Mouse (Mus musculus): ENCODE measurements around the gene 4921517D22Rik. TPM values are rescaled to one million over a fixed set of nuclear protein-coding genes. Genes with fewer than 3 reads are reported as not detected.

4921517D22Rik gene
- polyA plus RNA-seq, 1 experiment, result not detected

- no peak overlapping the region for H3K27ac ChIP-seq (replicated peaks; ENCODE audit: low read depth, low read length)
- no peak overlapping the region for H3K4me3 ChIP-seq (ENCODE audit: insufficient read depth, low read depth, low read length)
- no peaks in the 10 kb centered on the region for H3K4me1 ChIP-seq (ENCODE audit: control insufficient read depth, insufficient read depth, insufficient read length, low read length)
Measured at GRCm38 (mm10) chr13:59657781-59658180, 36.1 kb downstream of the 4921517D22Rik start.

DNA sequence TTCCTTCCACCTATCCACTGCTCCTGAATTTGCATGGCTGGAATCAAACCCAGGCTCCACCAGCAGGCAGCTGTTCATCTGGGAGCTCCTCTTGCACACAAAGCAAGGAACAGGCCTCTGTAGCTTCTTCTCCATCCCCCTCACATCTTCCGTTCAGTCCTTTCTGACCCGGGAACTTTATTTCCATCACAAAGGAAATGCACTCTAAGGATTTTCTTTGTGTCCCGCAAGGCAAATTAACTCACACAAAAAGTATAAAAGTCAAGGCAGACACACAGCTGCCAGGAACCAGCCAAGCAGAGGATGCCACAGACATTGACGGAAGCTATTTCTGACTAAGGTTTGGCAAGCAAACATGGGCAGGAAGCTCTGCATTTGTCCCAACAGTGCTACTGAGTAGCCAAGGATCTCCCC is 36.9 kb downstream of the 4921517D22Rik start:
- H3K4me3 ChIP-seq (ENCODE audit: insufficient read depth, low read depth, low read length), result no peak overlapping the region
- no peak overlapping the region for H3K27ac ChIP-seq (replicated peaks; ENCODE audit: low read depth, low read length)
- H3K4me1 ChIP-seq (ENCODE audit: control insufficient read depth, insufficient read depth, insufficient read length, low read length), result no peaks in the 10 kb centered on the region

- Histone ChIP-seq H3K27ac (replicated peaks; ENCODE audit: low read depth, low read length) (no peak overlapping the region), H3K4me1 (ENCODE audit: control insufficient read depth, insufficient read depth, insufficient read length, low read length) (no peaks in the 10 kb centered on the region), H3K4me3 (ENCODE audit: insufficient read depth, low read depth, low read length) (no peak overlapping the region)
Measured at GRCm38 (mm10) chr13:59656316-59656832, 37.5 kb downstream of the 4921517D22Rik start.

- Histone ChIP-seq H3K4me3 (ENCODE audit: insufficient read depth, low read depth, low read length) (no peak overlapping the region), H3K4me1 (ENCODE audit: control insufficient read depth, insufficient read depth, insufficient read length, low read length) (no peaks in the 10 kb centered on the region), H3K27ac (replicated peaks; ENCODE audit: low read depth, low read length) (no peak overlapping the region)
Measured at GRCm38 (mm10) chr13:59655718-59656315, 38.1 kb downstream of the 4921517D22Rik start.

GRCm38 (mm10) chr13:59654465-59654864 is 39.4 kb downstream of the 4921517D22Rik start:
- H3K4me3 ChIP-seq (ENCODE audit: insufficient read depth, low read depth, low read length), result no peak overlapping the region
- H3K27ac ChIP-seq (replicated peaks; ENCODE audit: low read depth, low read length), result no peak overlapping the region
- H3K4me1 ChIP-seq (ENCODE audit: control insufficient read depth, insufficient read depth, insufficient read length, low read length), result no peaks in the 10 kb centered on the region

GRCm38 (mm10) chr13:59653136-59653535 is 40.8 kb downstream of the 4921517D22Rik start:
- H3K4me1 ChIP-seq (ENCODE audit: control insufficient read depth, insufficient read depth, insufficient read length, low read length), result no peaks in the 10 kb centered on the region
- no peak overlapping the region for H3K27ac ChIP-seq (replicated peaks; ENCODE audit: low read depth, low read length)
- H3K4me3 ChIP-seq (ENCODE audit: insufficient read depth, low read depth, low read length), result no peak overlapping the region

GRCm38 (mm10) chr13:59652651-59653050 is 41.3 kb downstream of the 4921517D22Rik start:
- H3K4me3 ChIP-seq (ENCODE audit: insufficient read depth, low read depth, low read length), result no peak overlapping the region
- H3K4me1 ChIP-seq (ENCODE audit: control insufficient read depth, insufficient read depth, insufficient read length, low read length), result no peaks in the 10 kb centered on the region
- H3K27ac ChIP-seq (replicated peaks; ENCODE audit: low read depth, low read length), result no peak overlapping the region

GRCm38 (mm10) chr13:59649781-59650180 is 44.1 kb downstream of the 4921517D22Rik start:
- no peak overlapping the region for H3K4me3 ChIP-seq (ENCODE audit: insufficient read depth, low read depth, low read length)
- H3K4me1 ChIP-seq (ENCODE audit: control insufficient read depth, insufficient read depth, insufficient read length, low read length), result no peaks in the 10 kb centered on the region
- no peak overlapping the region for H3K27ac ChIP-seq (replicated peaks; ENCODE audit: low read depth, low read length)

- no peaks in the 10 kb centered on the region for H3K4me1 ChIP-seq (ENCODE audit: control insufficient read depth, insufficient read depth, insufficient read length, low read length)
- H3K27ac ChIP-seq (replicated peaks; ENCODE audit: low read depth, low read length), result no peak overlapping the region
- no peak overlapping the region for H3K4me3 ChIP-seq (ENCODE audit: insufficient read depth, low read depth, low read length)
Measured at GRCm38 (mm10) chr13:59648598-59648997, 45.3 kb downstream of the 4921517D22Rik start.

- Histone ChIP-seq H3K27ac (replicated peaks; ENCODE audit: low read depth, low read length) (no peak overlapping the region), H3K4me1 (ENCODE audit: control insufficient read depth, insufficient read depth, insufficient read length, low read length) (no peaks in the 10 kb centered on the region), H3K4me3 (ENCODE audit: insufficient read depth, low read depth, low read length) (no peak overlapping the region)
Measured at GRCm38 (mm10) chr13:59647484-59647883, 46.4 kb downstream of the 4921517D22Rik start.

DNA sequence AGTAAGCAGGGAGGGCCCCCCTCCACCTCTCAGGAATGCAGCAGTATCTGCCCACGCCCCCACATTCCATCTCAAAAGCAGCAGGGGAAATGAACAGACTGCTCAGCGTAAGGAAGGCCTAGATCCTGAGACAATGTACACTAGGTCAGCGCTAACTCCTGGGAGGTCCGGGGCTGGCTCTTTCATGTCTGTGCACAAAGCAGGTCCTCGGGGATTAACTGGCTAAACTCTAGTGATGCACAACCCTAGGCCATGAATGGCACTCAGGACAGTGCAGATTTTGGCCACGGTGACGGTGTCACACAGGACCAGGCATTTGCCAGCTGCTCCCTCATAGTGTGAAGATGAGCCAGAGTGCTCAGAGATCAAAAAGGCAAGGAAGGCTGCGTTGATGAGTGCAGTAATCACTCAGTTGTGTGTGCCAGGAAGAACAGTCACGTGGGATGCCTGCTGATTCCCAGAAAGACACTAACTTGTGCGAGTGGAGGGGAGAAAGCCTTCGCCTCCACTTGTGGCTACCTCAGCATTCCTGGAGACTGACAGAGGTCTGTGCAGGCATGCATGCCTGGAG is 47.1 kb downstream of the 4921517D22Rik start:
- Histone ChIP-seq H3K4me3 (ENCODE audit: insufficient read depth, low read depth, low read length) (no peak overlapping the region), H3K4me1 (ENCODE audit: control insufficient read depth, insufficient read depth, insufficient read length, low read length) (no peaks in the 10 kb centered on the region), H3K27ac (replicated peaks; ENCODE audit: low read depth, low read length) (no peak overlapping the region)

- H3K4me3 ChIP-seq (ENCODE audit: insufficient read depth, low read depth, low read length), result no peak overlapping the region
- H3K4me1 ChIP-seq (ENCODE audit: control insufficient read depth, insufficient read depth, insufficient read length, low read length), result no peaks in the 10 kb centered on the region
- no peak overlapping the region for H3K27ac ChIP-seq (replicated peaks; ENCODE audit: low read depth, low read length)
Measured at GRCm38 (mm10) chr13:59645491-59645890, 48.4 kb downstream of the 4921517D22Rik start.

DNA sequence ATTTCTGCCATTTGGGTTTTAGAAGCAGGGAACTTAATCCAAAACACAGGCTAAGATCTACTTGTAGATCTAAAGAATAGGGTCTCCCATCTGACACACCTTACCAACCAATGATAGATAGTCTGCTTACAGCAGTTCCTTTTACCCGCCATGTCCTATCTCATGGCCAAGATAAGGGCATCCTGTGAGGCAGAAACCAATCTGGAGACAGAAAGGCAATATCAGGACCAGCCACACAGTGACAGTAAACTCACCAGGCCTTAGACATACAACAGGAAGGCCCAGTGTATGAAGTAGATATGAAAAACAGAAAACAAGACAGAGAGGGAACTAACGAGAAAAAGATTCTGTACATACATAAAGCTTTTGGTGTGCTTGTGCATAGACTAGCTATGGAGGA is 51.1 kb downstream of the 4921517D22Rik start:
- H3K27ac ChIP-seq (replicated peaks; ENCODE audit: low read depth, low read length), result no peak overlapping the region
- H3K4me3 ChIP-seq (ENCODE audit: insufficient read depth, low read depth, low read length), result no peak overlapping the region
- H3K4me1 ChIP-seq (ENCODE audit: control insufficient read depth, insufficient read depth, insufficient read length, low read length), result no peaks in the 10 kb centered on the region

- Histone ChIP-seq H3K27ac (replicated peaks; ENCODE audit: low read depth, low read length) (no peak overlapping the region), H3K4me3 (ENCODE audit: insufficient read depth, low read depth, low read length) (no peak overlapping the region), H3K4me1 (ENCODE audit: control insufficient read depth, insufficient read depth, insufficient read length, low read length) (no peaks in the 10 kb centered on the region)
Measured at GRCm38 (mm10) chr13:59640178-59640440, 53.8 kb downstream of the 4921517D22Rik start.

GRCm38 (mm10) chr13:59639368-59640177 is 54.3 kb downstream of the 4921517D22Rik start:
- no peak overlapping the region for H3K27ac ChIP-seq (replicated peaks; ENCODE audit: low read depth, low read length)
- no peak overlapping the region for H3K4me3 ChIP-seq (ENCODE audit: insufficient read depth, low read depth, low read length)
- no peaks in the 10 kb centered on the region for H3K4me1 ChIP-seq (ENCODE audit: control insufficient read depth, insufficient read depth, insufficient read length, low read length)

DNA sequence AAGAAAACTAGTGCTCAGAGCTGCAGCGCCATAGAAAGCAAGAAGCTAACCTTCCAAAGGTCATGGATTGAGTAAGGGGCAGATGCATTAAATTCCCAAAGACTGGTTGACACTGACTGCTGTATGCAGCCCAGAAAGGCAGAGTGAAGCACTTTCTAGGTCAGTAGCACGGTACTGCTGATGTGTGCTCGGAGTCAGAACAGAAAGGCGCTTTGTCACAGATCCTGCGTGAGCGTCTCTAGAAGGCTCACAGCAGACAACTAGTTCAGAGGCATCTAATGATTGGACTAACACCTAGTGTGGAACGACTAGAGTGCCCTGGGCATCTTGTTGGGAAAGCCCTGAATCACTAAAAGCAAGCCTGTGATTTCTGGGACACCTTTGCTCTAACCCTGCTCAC is 56.1 kb downstream of the 4921517D22Rik start:
- Histone ChIP-seq H3K4me1 (ENCODE audit: control insufficient read depth, insufficient read depth, insufficient read length, low read length) (no peaks in the 10 kb centered on the region), H3K27ac (replicated peaks; ENCODE audit: low read depth, low read length) (no peak overlapping the region), H3K4me3 (ENCODE audit: insufficient read depth, low read depth, low read length) (no peak overlapping the region)

Data from brown adipose tissue, adult 24 weeks (tissue).